Mouse (Mus musculus) heart, postnatal 10 days (tissue): ENCODE data around the gene Gm10322. TPM values are rescaled to one million over a fixed set of nuclear protein-coding genes. Genes with fewer than 3 reads are reported as not detected.

Source experiments
- DNase-seq, 2 experiments: peaks; one replicate each; pipeline ENCODE4 v3.0.0; 2021
- intact Hi-C: fragments of 180-260 bp; cut with DNase I; formaldehyde crosslinking; loops from one replicate; pipeline ENCODE4 v1.15.1; 2025
- total RNA-seq, 2 experiments: library from RNA; stranded (reverse); gene quantifications; 2 replicates each; pipeline ENCODE4 v1.2.3; 2021

The Gm10322 gene
- total RNA-seq: not detected

GRCm38 (mm10) chr10:59615981-59616520 is at the start of gene Gm10322:
TSS of gene Gm10322 (plus strand) at chr10:59616063.
- peak; percentile 77 to 81 for DNase-seq
- intact Hi-C loops: loop anchor here (5.0 kb wide), 4 partner anchors 39 to 201 kb away; partner anchors contain the start of gene Micu1

GRCm38 (mm10) chr10:59566968-59567367 is 48.9 kb upstream of the Gm10322 start:
- intact Hi-C loops: no loop called here
- no peak for DNase-seq

GRCm38 (mm10) chr10:59568665-59569480 is 47.0 kb upstream of the Gm10322 start:
- intact Hi-C loops: no loop called here
- DNase-seq: no peak

GRCm38 (mm10) chr10:59569481-59569869 is 46.4 kb upstream of the Gm10322 start:
- intact Hi-C loops: no loop called here
- no peak for DNase-seq

GRCm38 (mm10) chr10:59570360-59570759 is 45.5 kb upstream of the Gm10322 start:
- no peak for DNase-seq
- intact Hi-C loops: no loop called here

GRCm38 (mm10) chr10:59570780-59571179 is 45.1 kb upstream of the Gm10322 start:
- intact Hi-C loops: no loop called here
- DNase-seq: no peak

- no peak for DNase-seq
- intact Hi-C loops: no loop called here
These were observed 44.6 kb upstream of the Gm10322 start for GRCm38 (mm10) chr10:59571273-59571672.

- DNase-seq: no peak
These were observed 43.9 kb upstream of the Gm10322 start for GRCm38 (mm10) chr10:59571964-59572363.

GRCm38 (mm10) chr10:59576305-59576704 is 39.6 kb upstream of the Gm10322 start:
- DNase-seq: no peak
- intact Hi-C loops: loop anchor here (5.0 kb wide), 1 partner anchor 41 kb away; the partner anchor contains the start of genes Gm10322 and Mcu

More at GRCm38 (mm10) chr10:59571964-59572363, 43.9 kb upstream of the Gm10322 start:
- intact Hi-C loops: no loop called here

- peak; percentile 60 to 67 for DNase-seq
- intact Hi-C loops: loop anchor here (5.0 kb wide), 1 partner anchor 39 kb away; the partner anchor contains the start of genes Gm10322 and Mcu
These were observed 37.7 kb upstream of the Gm10322 start for GRCm38 (mm10) chr10:59577871-59578801.

- DNase-seq: no peak
- intact Hi-C loops: loop anchor here (5.0 kb wide), 1 partner anchor 38 kb away; the partner anchor contains the start of genes Gm10322 and Mcu
These were observed 36.2 kb upstream of the Gm10322 start for GRCm38 (mm10) chr10:59579645-59580044.

GRCm38 (mm10) chr10:59580593-59581149 is 35.2 kb upstream of the Gm10322 start:
- intact Hi-C loops: no loop called here
- no peak for DNase-seq

- intact Hi-C loops: no loop called here
- DNase-seq: no peak
These were observed 33.9 kb upstream of the Gm10322 start for GRCm38 (mm10) chr10:59581826-59582543.

- intact Hi-C loops: no loop called here
- no peak for DNase-seq
These were observed 30.2 kb upstream of the Gm10322 start for GRCm38 (mm10) chr10:59585621-59586020.

- intact Hi-C loops: no loop called here
- DNase-seq: no peak
These were observed 29.0 kb upstream of the Gm10322 start for GRCm38 (mm10) chr10:59586821-59587220.

- intact Hi-C loops: no loop called here
- DNase-seq: no peak
These were observed 27.7 kb upstream of the Gm10322 start for GRCm38 (mm10) chr10:59588135-59588534.

- DNase-seq: no peak
- intact Hi-C loops: no loop called here
These were observed 26.4 kb upstream of the Gm10322 start for GRCm38 (mm10) chr10:59589420-59589819.

- no peak for DNase-seq
- intact Hi-C loops: no loop called here
These were observed 26.0 kb upstream of the Gm10322 start for GRCm38 (mm10) chr10:59589856-59590255.

- DNase-seq: no peak
- intact Hi-C loops: no loop called here
These were observed 25.3 kb upstream of the Gm10322 start for GRCm38 (mm10) chr10:59590606-59591005.
